Mouse (Mus musculus) neural tube, embryonic 10.5 days (tissue): Measurements from ENCODE around the gene Pabpc4.
A peak's percentile ranks its signal among the peaks of the same experiment; 100 is the strongest.
"Not testable (repeated sequence)": the region's sequence is repeated elsewhere in the genome, so short reads cannot be mapped to it uniquely, and the experiment has no call there.

Source experiments
- DNase-seq: peaks from one replicate; pipeline ENCODE4 v3.0.0-alpha.2; 2017; ENCODE audit warnings: low spot score; ENCODE audit errors: extremely low spot score

The Pabpc4 gene

GRCm38 (mm10) chr4:123297195-123297960, 35.2 kb downstream of the Pabpc4 start:
- no peak for DNase-seq

GRCm38 (mm10) chr4:123298226-123298625, 36.1 kb downstream of the Pabpc4 start:
- DNase-seq = no peak

DNA sequence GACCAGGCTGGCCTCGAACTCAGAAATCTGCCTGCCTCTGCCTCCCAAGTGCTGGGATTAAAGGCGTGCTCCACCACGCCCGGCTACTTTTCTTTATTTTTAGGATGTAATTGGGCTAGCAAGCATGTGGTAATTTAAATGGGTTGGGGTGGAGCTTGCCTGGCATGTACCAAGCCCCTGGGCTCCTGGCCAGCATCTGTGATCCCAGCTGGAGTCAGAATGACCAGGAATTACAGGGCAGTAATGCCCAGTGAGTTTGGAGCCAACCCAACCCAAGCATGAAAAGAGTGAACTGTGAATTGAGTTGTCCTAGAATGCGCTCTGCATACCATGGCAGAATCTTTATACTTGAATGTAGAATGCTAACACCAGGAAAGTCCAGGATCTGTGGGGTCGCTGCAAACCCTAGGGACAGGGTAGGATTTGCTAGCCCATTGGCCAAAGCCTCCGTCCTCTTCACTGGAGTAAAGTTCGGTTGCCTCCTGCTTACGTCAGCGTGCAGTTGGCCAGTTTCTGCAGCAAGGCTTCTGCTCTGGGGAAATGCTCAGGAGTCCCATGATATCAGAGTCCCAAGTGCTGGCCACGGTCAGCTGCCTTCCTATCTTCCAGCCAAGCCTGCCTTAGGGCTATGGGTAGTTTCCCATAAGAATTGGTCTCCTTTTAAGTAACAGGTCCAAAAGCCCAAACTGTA, 37.0 kb downstream of the Pabpc4 start:
- no peak for DNase-seq

- peak; percentile 27 for DNase-seq
Observed at GRCm38 (mm10) chr4:123305789-123306188, 43.6 kb downstream of the Pabpc4 start.

DNA sequence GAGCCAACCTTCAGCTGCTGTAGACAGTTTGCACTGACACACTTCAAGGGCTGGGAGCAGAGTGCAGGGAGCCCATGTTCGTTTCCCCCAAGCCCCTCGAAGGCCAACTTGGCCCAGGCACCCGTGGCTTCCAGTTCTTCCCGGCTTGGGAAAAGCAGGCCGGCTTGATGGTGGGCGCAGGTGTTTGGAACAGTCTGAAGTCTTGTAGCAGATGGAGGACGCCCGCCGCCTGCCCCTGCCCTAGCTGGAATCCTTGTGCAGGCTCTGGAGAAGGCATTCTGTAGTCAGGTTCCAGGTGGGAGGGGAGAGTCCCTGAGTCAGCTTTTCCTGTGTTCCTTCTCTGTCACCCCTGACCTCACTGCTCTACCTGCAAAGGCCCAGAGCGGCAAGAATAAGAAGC, 44.8 kb downstream of the Pabpc4 start:
- no peak for DNase-seq

DNA sequence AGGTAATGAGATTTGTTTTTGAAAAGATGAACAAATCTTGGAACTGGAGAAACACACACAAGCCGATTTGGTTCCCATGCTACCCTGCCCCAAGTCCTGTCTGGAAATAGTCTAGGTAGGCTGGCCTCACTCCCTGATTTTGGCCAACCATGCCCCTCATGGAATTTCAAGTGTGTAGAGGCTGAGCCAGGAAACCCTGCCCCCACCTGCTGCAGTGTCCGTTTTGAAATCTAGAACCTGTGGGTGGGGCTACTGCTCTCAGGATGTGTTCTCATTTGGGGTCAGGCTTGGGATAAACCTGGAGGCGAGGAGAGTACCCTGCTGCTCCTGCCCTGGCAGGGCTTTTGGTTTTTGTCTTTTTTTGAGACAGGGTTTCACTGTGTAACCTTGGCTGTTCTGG, 46.1 kb downstream of the Pabpc4 start:
- DNase-seq = no peak

DNA sequence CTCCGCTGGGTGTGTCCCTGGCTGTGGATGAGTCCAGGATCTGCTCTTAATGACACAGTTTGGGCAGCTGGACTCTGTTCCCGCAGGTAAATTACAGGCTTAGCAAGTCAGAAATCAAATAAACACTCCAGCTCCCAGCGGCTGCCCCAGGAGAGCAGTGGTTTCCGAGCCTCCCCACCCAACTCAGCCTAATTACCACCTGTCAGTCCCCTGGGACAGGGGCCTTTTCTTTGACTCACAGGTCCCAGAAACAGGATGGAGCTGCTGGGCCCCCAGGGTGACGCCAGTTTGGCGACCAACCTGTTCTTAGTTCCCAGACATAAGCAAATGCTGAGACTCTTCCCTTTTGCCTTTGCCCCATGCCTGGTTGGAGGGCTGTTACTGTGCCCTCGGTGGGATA, 49.7 kb downstream of the Pabpc4 start:
- DNase-seq = no peak

GRCm38 (mm10) chr4:123313010-123313409, 50.9 kb downstream of the Pabpc4 start:
- DNase-seq = no peak

DNA sequence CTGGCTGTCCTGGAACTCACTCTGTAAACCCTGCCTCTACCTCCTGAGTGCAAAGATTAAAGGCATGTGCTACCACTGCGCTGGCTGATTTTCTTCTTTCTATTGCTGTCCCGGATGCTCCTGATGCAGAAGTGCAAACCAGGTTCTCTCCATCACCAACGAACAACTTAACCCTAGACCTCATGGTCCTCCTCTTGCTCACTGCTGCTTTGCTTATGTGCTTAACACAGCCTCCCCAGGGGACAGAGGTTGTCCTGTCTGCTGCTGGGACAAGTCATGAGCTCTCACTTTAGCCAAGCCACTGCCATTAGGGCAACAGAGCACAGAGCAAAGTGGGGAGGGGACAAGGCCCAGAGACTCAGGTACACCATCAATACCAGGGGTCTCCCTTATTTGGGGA, 52.3 kb downstream of the Pabpc4 start:
- DNase-seq = no peak

DNA sequence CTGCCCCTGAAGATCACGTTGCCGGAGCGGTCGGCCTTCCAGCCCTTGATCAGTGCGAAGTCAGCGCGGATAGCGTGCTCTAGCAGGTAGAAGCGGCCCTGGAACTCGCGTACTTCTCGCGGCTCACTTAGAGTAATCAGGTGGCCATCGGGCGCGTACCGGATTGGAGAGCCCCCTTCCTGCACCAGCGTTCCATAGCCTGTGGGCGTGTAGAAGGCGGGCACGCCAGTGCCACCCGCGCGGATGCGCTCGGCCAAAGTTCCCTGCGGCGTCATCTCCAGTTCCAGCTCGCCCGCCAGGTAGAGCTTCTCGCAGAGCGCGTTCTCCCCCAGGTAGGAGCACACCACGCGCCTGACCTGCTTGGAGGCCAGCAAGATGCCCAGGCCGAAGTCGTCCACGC, 60.8 kb downstream of the Pabpc4 start:
- DNase-seq = not testable (repeated sequence)

DNA sequence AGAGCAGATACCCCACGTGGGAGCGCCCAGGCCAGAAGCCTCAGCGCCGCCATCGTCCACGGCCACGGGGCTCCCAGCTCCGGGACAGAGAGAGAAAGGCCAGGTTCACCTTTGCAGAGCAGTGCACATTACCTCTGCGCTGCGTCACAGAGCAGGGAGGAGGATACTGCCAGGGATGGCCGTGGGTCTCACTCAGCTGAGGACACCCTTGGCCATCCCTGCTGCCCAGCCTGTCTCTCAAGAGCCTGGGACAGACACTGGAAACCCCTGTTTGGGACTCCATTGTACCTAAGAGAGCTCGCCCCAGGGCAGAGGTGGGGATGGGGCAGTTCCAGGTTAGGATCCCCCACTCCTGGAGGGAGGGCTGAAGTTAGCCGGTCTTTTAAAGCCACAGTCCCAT, 61.4 kb downstream of the Pabpc4 start, which contains the start of gene Oxct2a:
Gene Oxct2a, minus strand, starts transcription at position 101 of the 400 bp plus-strand sequence.
- no peak for DNase-seq

- no peak for DNase-seq
Observed at GRCm38 (mm10) chr4:123326087-123326486, 63.9 kb downstream of the Pabpc4 start.

DNA sequence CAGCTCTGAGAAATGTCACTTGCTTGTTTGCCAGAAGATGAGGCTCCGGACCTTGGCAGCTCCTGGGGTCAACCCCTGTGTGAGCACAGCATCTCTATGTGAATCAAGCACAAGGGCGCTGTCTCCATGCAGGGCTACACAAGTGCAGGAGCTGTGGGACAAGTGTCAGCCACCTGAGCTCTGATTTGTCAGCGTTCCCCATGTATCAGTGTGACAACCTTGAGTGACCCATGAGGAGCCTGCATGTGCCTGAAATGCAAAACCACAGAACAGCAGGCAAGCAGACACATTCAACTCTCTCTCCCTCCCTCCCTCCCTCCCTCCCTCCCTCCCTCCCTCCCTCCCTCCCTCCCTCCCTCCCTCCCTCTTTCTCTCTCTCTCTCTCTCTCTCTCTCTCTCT, 65.5 kb downstream of the Pabpc4 start:
- DNase-seq = no peak

- DNase-seq = no peak
Observed at GRCm38 (mm10) chr4:123328946-123329345, 66.8 kb downstream of the Pabpc4 start.

DNA sequence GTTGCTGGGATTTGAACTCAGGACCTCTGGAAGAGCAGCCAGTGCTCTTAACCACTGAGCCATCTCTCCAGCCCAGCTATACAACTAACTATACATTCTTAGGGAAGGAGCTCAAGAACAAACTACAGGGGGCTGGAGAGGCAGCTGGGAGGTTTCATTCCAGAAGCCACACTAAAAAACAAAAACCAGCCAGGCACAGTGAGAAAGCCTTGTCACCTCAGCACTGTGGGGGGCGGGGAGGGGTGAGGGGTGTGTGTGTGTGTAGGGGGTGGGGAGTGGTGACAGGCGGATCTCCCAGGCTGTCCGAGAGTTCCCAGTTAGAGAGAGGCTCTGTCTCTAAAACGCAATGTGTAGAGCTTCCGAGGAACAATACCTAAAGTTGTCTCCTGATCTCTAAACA, 69.2 kb downstream of the Pabpc4 start:
- DNase-seq = no peak

DNA sequence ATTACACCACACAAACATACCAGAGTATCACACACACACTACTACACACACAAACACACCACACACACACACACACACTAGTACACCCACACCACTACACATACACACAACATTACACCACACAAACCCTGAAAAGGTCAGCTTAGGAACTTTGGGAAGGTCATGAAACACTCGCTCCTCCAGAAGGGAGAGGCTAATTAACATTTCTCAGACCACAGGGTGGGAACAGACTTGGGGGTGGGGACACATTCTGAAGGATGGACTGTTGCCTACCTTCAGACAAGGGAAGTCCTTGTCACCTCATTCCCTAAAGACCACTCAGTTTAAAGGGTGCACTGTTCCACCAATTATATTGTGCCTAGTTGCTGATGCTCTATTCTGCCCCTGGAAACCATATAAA, 69.8 kb downstream of the Pabpc4 start:
- not testable (repeated sequence) for DNase-seq

DNA sequence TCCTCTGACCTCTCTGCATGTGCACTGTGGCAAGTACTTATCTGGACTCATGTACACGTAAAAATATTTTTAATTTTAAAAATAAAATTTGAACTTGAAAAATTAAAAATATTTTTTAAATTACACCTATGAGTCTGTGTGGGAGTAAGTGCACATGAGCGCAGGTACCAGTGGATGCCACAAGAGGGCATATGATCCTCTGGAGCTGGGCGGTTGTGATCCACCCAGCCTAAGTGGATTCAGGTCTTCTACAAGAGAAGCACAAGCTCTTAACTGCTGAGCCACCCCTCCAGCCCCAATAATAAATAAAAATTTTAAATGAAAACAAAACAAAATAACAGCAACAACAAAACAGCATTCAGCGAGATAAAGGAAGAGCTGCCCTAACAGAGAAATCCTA, 71.0 kb downstream of the Pabpc4 start:
- no peak for DNase-seq

GRCm38 (mm10) chr4:123334177-123334576, 72.0 kb downstream of the Pabpc4 start:
- no peak for DNase-seq

GRCm38 (mm10) chr4:123335244-123335643, 73.1 kb downstream of the Pabpc4 start:
- not testable (repeated sequence) for DNase-seq

GRCm38 (mm10) chr4:123335796-123336585, 73.8 kb downstream of the Pabpc4 start:
- DNase-seq = no peak

GRCm38 (mm10) chr4:123337693-123338092, 75.5 kb downstream of the Pabpc4 start:
- no peak for DNase-seq

GRCm38 (mm10) chr4:123340232-123340631, 78.1 kb downstream of the Pabpc4 start:
- DNase-seq = no peak
